Mouse (Mus musculus) intestine, embryonic 15.5 days (tissue): ENCODE data around the gene Cdk5r1. TPM values are rescaled to one million over a fixed set of nuclear protein-coding genes. Genes with fewer than 3 reads are reported as not detected.

Source experiments
- ATAC-seq: fragments of 200-750 bp; cut with Nextera tagmentation; 2 replicates; pipeline ENCODE4 v1.8.0; 2017; ENCODE audit warnings: moderate TSS enrichment, moderate library complexity
- H3K27ac ChIP-seq: fragments of 300-500 bp; sonication (generic); 2 replicates; pipeline ENCODE4 v1.5.1; 2015; ENCODE audit warnings: mild to moderate bottlenecking, inconsistent platforms
- H3K27me3 ChIP-seq: fragments of 300-500 bp; sonication (generic); replicated peaks from 2 replicates; pipeline ENCODE4 v1.6.1; 2015; ENCODE audit warnings: inconsistent platforms
- H3K36me3 ChIP-seq: fragments of 300-500 bp; sonication (generic); 2 replicates; pipeline ENCODE4 v1.6.1; 2015; ENCODE audit warnings: inconsistent platforms
- H3K4me1 ChIP-seq: fragments of 300-500 bp; sonication (generic); replicated peaks from 2 replicates; pipeline ENCODE4 v1.6.1; 2015; ENCODE audit warnings: inconsistent platforms
- H3K4me2 ChIP-seq: fragments of 300-500 bp; sonication (generic); replicated peaks from 2 replicates; pipeline ENCODE4 v1.6.1; 2015; ENCODE audit warnings: mild to moderate bottlenecking, inconsistent platforms
- H3K4me3 ChIP-seq: fragments of 300-500 bp; sonication (generic); replicated peaks from 2 replicates; pipeline ENCODE4 v1.5.1; 2015; ENCODE audit warnings: inconsistent platforms
- H3K9ac ChIP-seq: fragments of 300-500 bp; sonication (generic); 2 replicates; pipeline ENCODE4 v1.6.1; 2015; ENCODE audit warnings: inconsistent platforms
- H3K9me3 ChIP-seq: fragments of 300-500 bp; sonication (generic); 2 replicates; pipeline ENCODE4 v1.6.1; 2016; ENCODE audit warnings: inconsistent platforms
- WGBS: fragments of 180-500 bp; shearing (Covaris S2); methylation state at CpG from one replicate; pipeline ENCODE4 v1.1.7; 2015; 5-methylcytosine and 5-hydroxymethylcytosine counted together
- polyA plus RNA-seq: library from polyadenylated mRNA; unstranded; fragments of >200 nt; fragmentation: Nextera tagmentation; extraction: Ambion mirVana; gene quantifications from 2 replicates; pipeline ENCODE4 v1.2.1, GENCODE M21; 2015

The Cdk5r1 gene
- polyA plus RNA-seq, 1 experiment from 2014 or later: 1.8 TPM

GRCm38 (mm10) chr11:80497225-80497919 is 20.5 kb downstream of the Cdk5r1 start:
- no peaks in the 10 kb centered on the region for H3K36me3 ChIP-seq

GRCm38 (mm10) chr11:80498328-80499070 is 21.7 kb downstream of the Cdk5r1 start:
- Histone ChIP-seq H3K9ac (no peak overlapping the region), H3K4me3 (no peak overlapping the region), H3K27ac (0 out of 2 replicates have a peak overlapping the region, but pooled peaks have one; percentile 6), H3K9me3 (no peaks in the 10 kb centered on the region), H3K36me3 (no peaks in the 10 kb centered on the region), H3K4me1 (peaks cover 2% of the 10 kb centered on the region; the same call in 1 of the 2 replicates), H3K27me3 (no peaks in the 10 kb centered on the region), H3K4me2 (no peak overlapping the region)
- 57% methylated on average over 11 of the region's 11 CpGs for WGBS
- no peak for ATAC-seq

More at GRCm38 (mm10) chr11:80497225-80497919, 20.5 kb downstream of the Cdk5r1 start:
- Histone ChIP-seq H3K27me3 (no peaks in the 10 kb centered on the region), H3K9me3 (no peaks in the 10 kb centered on the region), H3K4me1 (peaks cover 2% of the 10 kb centered on the region; the same call in 1 of the 2 replicates), H3K9ac (no peak overlapping the region), H3K27ac (no peak overlapping the region), H3K4me2 (no peak overlapping the region), H3K4me3 (no peak overlapping the region)
- ATAC-seq: no peak
- 86% methylated on average over 10 of the region's 10 CpGs for WGBS

- no peak overlapping the region for H3K27ac ChIP-seq
- no peak overlapping the region for H3K9ac ChIP-seq
- no peaks in the 10 kb centered on the region for H3K9me3 ChIP-seq
- no peak overlapping the region for H3K4me3 ChIP-seq
- H3K36me3 ChIP-seq: no peaks in the 10 kb centered on the region
- no peak for ATAC-seq
- H3K4me1 ChIP-seq: peaks cover 2% of the 10 kb centered on the region
- H3K27me3 ChIP-seq: no peaks in the 10 kb centered on the region
- no peak overlapping the region for H3K4me2 ChIP-seq
- 69% methylated on average over 4 of the region's 4 CpGs for WGBS
Measured at GRCm38 (mm10) chr11:80499550-80499952, 22.7 kb downstream of the Cdk5r1 start.

- H3K27me3 ChIP-seq: no peaks in the 10 kb centered on the region
Measured at GRCm38 (mm10) chr11:80503281-80503680, 26.5 kb downstream of the Cdk5r1 start.

GRCm38 (mm10) chr11:80503726-80504452 is 27.1 kb downstream of the Cdk5r1 start:
- Histone ChIP-seq H3K36me3 (0 out of 2 replicates have a peak, but pooled peaks cover 3% of the 10 kb centered on the region), H3K4me3 (no peak overlapping the region), H3K4me1 (peaks cover 2% of the 10 kb centered on the region), H3K9ac (no peak overlapping the region), H3K27me3 (no peaks in the 10 kb centered on the region), H3K27ac (no peak overlapping the region), H3K9me3 (no peaks in the 10 kb centered on the region), H3K4me2 (no peak overlapping the region)
- peak; percentile 43 for ATAC-seq
- 47% methylated on average over 13 of the region's 13 CpGs for WGBS

More at GRCm38 (mm10) chr11:80503281-80503680, 26.5 kb downstream of the Cdk5r1 start:
- no peak overlapping the region for H3K4me3 ChIP-seq
- WGBS: 81% methylated on average over 6 of the region's 6 CpGs
- no peaks in the 10 kb centered on the region for H3K9me3 ChIP-seq
- no peak overlapping the region for H3K9ac ChIP-seq
- no peak overlapping the region for H3K27ac ChIP-seq
- peaks cover 2% of the 10 kb centered on the region for H3K4me1 ChIP-seq
- no peak overlapping the region for H3K4me2 ChIP-seq
- no peak for ATAC-seq
- H3K36me3 ChIP-seq: 0 out of 2 replicates have a peak, but pooled peaks cover 3% of the 10 kb centered on the region

GRCm38 (mm10) chr11:80504519-80505385 is 27.9 kb downstream of the Cdk5r1 start:
- Histone ChIP-seq H3K4me3 (no peak overlapping the region), H3K4me1 (no peaks in the 10 kb centered on the region; the same call in 1 of the 2 replicates), H3K9me3 (no peaks in the 10 kb centered on the region), H3K27ac (no peak overlapping the region), H3K9ac (no peak overlapping the region), H3K27me3 (no peaks in the 10 kb centered on the region), H3K4me2 (no peak overlapping the region), H3K36me3 (0 out of 2 replicates have a peak, but pooled peaks cover 3% of the 10 kb centered on the region)
- ATAC-seq: no peak
- 51% methylated on average over 6 of the region's 6 CpGs for WGBS

GRCm38 (mm10) chr11:80505581-80505980 is 28.8 kb downstream of the Cdk5r1 start:
- H3K27me3 ChIP-seq: no peaks in the 10 kb centered on the region
- no peaks in the 10 kb centered on the region; the same call in 1 of the 2 replicates for H3K4me1 ChIP-seq
- ATAC-seq: no peak
- no peak overlapping the region for H3K4me3 ChIP-seq
- H3K9ac ChIP-seq: no peak overlapping the region
- no peak overlapping the region for H3K27ac ChIP-seq
- H3K9me3 ChIP-seq: no peaks in the 10 kb centered on the region
- H3K36me3 ChIP-seq: 0 out of 2 replicates have a peak, but pooled peaks cover 3% of the 10 kb centered on the region
- WGBS: 88% methylated on average over 3 of the region's 3 CpGs
- H3K4me2 ChIP-seq: no peak overlapping the region

GRCm38 (mm10) chr11:80506483-80506882 is 29.7 kb downstream of the Cdk5r1 start:
- H3K36me3 ChIP-seq: 0 out of 2 replicates have a peak, but pooled peaks cover 3% of the 10 kb centered on the region
- no peak overlapping the region for H3K4me2 ChIP-seq
- H3K9ac ChIP-seq: no peak overlapping the region
- no peaks in the 10 kb centered on the region; the same call in 1 of the 2 replicates for H3K4me1 ChIP-seq
- no peak overlapping the region for H3K27ac ChIP-seq
- ATAC-seq: no peak
- H3K27me3 ChIP-seq: no peaks in the 10 kb centered on the region
- H3K9me3 ChIP-seq: no peaks in the 10 kb centered on the region
- H3K4me3 ChIP-seq: no peak overlapping the region

- H3K36me3 ChIP-seq: 0 out of 2 replicates have a peak, but pooled peaks cover 3% of the 10 kb centered on the region
- 88% methylated on average over 6 of the region's 6 CpGs for WGBS
- H3K4me3 ChIP-seq: no peak overlapping the region
- no peak overlapping the region for H3K4me2 ChIP-seq
- no peak overlapping the region for H3K9ac ChIP-seq
- H3K4me1 ChIP-seq: no peaks in the 10 kb centered on the region; the same call in 1 of the 2 replicates
- no peaks in the 10 kb centered on the region for H3K9me3 ChIP-seq
- H3K27ac ChIP-seq: no peak overlapping the region
- H3K27me3 ChIP-seq: no peaks in the 10 kb centered on the region
- ATAC-seq: no peak
Measured at GRCm38 (mm10) chr11:80507791-80508190, 31.0 kb downstream of the Cdk5r1 start.

GRCm38 (mm10) chr11:80508361-80509175 is 31.7 kb downstream of the Cdk5r1 start:
- WGBS: 46% methylated on average over 19 of the region's 19 CpGs

GRCm38 (mm10) chr11:80509176-80509506 is 32.3 kb downstream of the Cdk5r1 start:
- Histone ChIP-seq H3K9me3 (no peaks in the 10 kb centered on the region), H3K27me3 (no peaks in the 10 kb centered on the region), H3K27ac (no peak overlapping the region), H3K4me2 (no peak overlapping the region), H3K36me3 (0 out of 2 replicates have a peak, but pooled peaks cover 3% of the 10 kb centered on the region), H3K9ac (no peak overlapping the region), H3K4me3 (no peak overlapping the region), H3K4me1 (no peaks in the 10 kb centered on the region; the same call in 1 of the 2 replicates)
- ATAC-seq: no peak
- 69% methylated on average over 5 of the region's 5 CpGs for WGBS

More at GRCm38 (mm10) chr11:80508361-80509175, 31.7 kb downstream of the Cdk5r1 start:
- no peak for ATAC-seq
- Histone ChIP-seq H3K27me3 (no peaks in the 10 kb centered on the region), H3K36me3 (0 out of 2 replicates have a peak, but pooled peaks cover 3% of the 10 kb centered on the region), H3K4me2 (0 out of 2 replicates have a peak overlapping the region, but pooled peaks have one; percentile 11), H3K4me3 (no peak overlapping the region), H3K4me1 (no peaks in the 10 kb centered on the region; the same call in 1 of the 2 replicates), H3K9me3 (no peaks in the 10 kb centered on the region), H3K27ac (no peak overlapping the region), H3K9ac (no peak overlapping the region)
